Mouse (Mus musculus) kidney, embryonic 15.5 days (tissue): ENCODE results near the gene Inpp5k. TPM values are rescaled to one million over a fixed set of nuclear protein-coding genes. Genes with fewer than 3 reads are reported as not detected.

ENCODE experiments used
- ATAC-seq: fragments of 200-750 bp; cut with Nextera tagmentation; replicated peaks from 2 replicates; pipeline ENCODE4 v1.8.0; 2017; ENCODE audit warnings: moderate TSS enrichment; ENCODE audit not compliant: low FRiP score
- H3K27ac ChIP-seq: fragments of 300-500 bp; sonication (generic); 2 replicates; pipeline ENCODE4 v1.5.1; 2015; ENCODE audit warnings: mild to moderate bottlenecking, inconsistent platforms
- H3K27me3 ChIP-seq: fragments of 300-500 bp; sonication (generic); 2 replicates; pipeline ENCODE4 v1.6.1; 2015; ENCODE audit warnings: inconsistent platforms
- H3K36me3 ChIP-seq: fragments of 300-500 bp; sonication (generic); 2 replicates; pipeline ENCODE4 v1.6.1; 2015; ENCODE audit warnings: inconsistent platforms
- H3K4me1 ChIP-seq: fragments of 300-500 bp; sonication (generic); 2 replicates; pipeline ENCODE4 v1.6.1; 2015; ENCODE audit warnings: inconsistent platforms
- H3K4me2 ChIP-seq: fragments of 300-500 bp; sonication (generic); 2 replicates; pipeline ENCODE4 v1.6.1; 2015; ENCODE audit warnings: moderate library complexity, mild to moderate bottlenecking, inconsistent platforms
- H3K4me3 ChIP-seq: fragments of 300-500 bp; sonication (generic); replicated peaks from 2 replicates; pipeline ENCODE4 v1.5.1; 2015; ENCODE audit warnings: mild to moderate bottlenecking, inconsistent platforms
- H3K9ac ChIP-seq: fragments of 300-500 bp; sonication (generic); 2 replicates; pipeline ENCODE4 v1.6.1; 2015; ENCODE audit warnings: mild to moderate bottlenecking, inconsistent platforms
- H3K9me3 ChIP-seq: fragments of 300-500 bp; sonication (generic); replicated peaks from 2 replicates; pipeline ENCODE4 v1.6.1; 2016; ENCODE audit warnings: inconsistent platforms
- WGBS: fragments of 180-500 bp; shearing (Covaris S2); methylation state at CpG from one replicate; pipeline ENCODE4 v1.1.7; 2015; ENCODE audit warnings: mixed read lengths; 5-methylcytosine and 5-hydroxymethylcytosine counted together
- polyA plus RNA-seq: library from polyadenylated mRNA; unstranded; fragments of >200 nt; fragmentation: Nextera tagmentation; extraction: Ambion mirVana; gene quantifications from 2 replicates; pipeline ENCODE4 v1.2.1, GENCODE M21; 2015

The Inpp5k gene
- polyA plus RNA-seq, 1 experiment from 2014 or later, result 28.7 TPM

DNA sequence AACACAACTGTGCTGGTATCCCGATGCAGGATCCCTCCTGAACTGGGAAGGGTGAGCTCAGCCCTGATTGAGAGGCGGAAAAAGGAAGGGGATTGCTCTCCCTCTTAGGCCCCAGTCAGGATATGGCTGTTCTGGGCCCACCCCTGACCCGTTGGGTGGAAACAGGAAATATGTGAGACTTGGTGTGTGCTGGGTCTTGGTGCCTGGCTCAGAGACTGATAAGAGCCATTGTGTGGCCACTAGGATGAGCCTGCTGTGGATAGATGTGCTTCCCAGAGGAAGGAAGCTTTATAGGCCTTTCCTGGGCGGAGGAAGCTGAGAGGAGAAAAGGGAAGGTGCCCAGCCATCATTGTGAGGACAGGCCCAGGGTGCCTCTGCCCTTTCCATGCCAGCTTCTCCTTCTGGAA, 18.4 kb downstream of the Inpp5k start:
- Histone ChIP-seq H3K27me3 (no peaks in the 10 kb centered on the region), H3K27ac (peak overlapping the region; percentile 81), H3K36me3 (peaks cover 3% of the 10 kb centered on the region; the same call in 1 of the 2 replicates), H3K4me3 (no peak overlapping the region), H3K4me1 (peaks cover 49% of the 10 kb centered on the region), H3K9ac (no peak overlapping the region), H3K9me3 (no peaks in the 10 kb centered on the region), H3K4me2 (no peak overlapping the region)
- WGBS, result 67% methylated on average over 4 of the region's 4 CpGs
- no peak for ATAC-seq

GRCm38 (mm10) chr11:75650311-75650710, 19.5 kb downstream of the Inpp5k start, which contains the start of gene Myo1c:
Gene Myo1c, plus strand, starts transcription at chr11:75650504.
- H3K9ac ChIP-seq, result peak within 1 kb of the TSS; percentile 77
- peak within 1 kb of the TSS; percentile 96 for H3K27ac ChIP-seq
- ATAC-seq, result no peak
- H3K36me3 ChIP-seq, result peaks cover 3% of the 10 kb centered on the region; the same call in 1 of the 2 replicates
- H3K4me1 ChIP-seq, result peaks cover 61% of the 10 kb centered on the region
- peak within 1 kb of the TSS; percentile 72 for H3K4me3 ChIP-seq
- H3K4me2 ChIP-seq, result peak within 1 kb of the TSS; percentile 90
- no peaks in the 10 kb centered on the region for H3K9me3 ChIP-seq
- 59% methylated on average over 7 of the region's 7 CpGs for WGBS
- H3K27me3 ChIP-seq, result no peaks in the 10 kb centered on the region

GRCm38 (mm10) chr11:75650958-75651425, 20.2 kb downstream of the Inpp5k start:
- no peaks in the 10 kb centered on the region for H3K9me3 ChIP-seq
- peak overlapping the region; percentile 90 for H3K4me2 ChIP-seq
- peaks cover 68% of the 10 kb centered on the region for H3K4me1 ChIP-seq
- WGBS, result 40% methylated on average over 13 of the region's 13 CpGs
- H3K9ac ChIP-seq, result peak overlapping the region; percentile 77; the same call in 1 of the 2 replicates
- peak overlapping the region; percentile 72 for H3K4me3 ChIP-seq
- peak overlapping the region; percentile 96 for H3K27ac ChIP-seq
- no peaks in the 10 kb centered on the region for H3K36me3 ChIP-seq
- ATAC-seq, result no peak
- H3K27me3 ChIP-seq, result no peaks in the 10 kb centered on the region

DNA sequence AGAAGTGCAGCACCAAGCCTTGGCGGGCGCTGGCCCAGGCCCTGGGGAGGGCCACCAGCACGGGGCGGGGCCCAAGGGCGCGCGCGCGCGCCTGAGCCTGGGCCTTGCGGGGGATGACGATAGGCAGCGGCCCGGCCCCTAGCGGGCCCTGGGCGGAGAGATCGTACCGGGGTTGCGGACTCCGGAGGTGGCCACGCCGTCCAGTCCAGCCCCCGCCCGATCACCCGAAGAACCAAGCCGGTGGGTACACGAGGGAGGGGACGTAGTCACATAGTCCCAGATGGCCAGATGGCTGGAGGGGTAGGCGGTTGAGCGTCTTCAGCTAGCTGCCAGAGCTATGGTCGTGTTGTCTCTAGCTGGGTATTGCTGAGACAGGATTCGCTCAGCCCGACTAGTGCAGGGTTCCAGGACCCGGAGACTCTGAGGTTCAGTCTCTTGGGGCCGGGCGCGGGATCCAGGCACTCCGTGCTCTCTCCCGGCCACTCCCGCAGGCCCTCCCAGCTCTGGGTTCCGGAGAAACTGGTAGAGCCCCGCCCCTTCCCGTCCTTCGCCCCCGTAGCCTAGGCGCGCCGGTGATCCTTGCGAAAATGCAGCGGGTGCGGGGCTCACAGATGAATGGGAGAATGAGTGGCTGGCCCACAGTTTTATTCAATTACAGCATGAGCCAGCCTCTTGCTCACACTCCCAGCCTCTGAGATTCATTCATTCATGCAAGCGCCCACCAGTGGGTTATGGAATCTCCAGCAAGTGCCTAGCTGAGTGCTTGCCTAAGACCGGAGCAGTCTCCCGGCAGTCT, 20.8 kb downstream of the Inpp5k start:
- Histone ChIP-seq H3K27me3 (no peaks in the 10 kb centered on the region), H3K4me2 (peak overlapping the region; percentile 90), H3K9ac (peak overlapping the region; percentile 77), H3K4me1 (peaks cover 74% of the 10 kb centered on the region), H3K27ac (peak overlapping the region; percentile 96), H3K4me3 (peak overlapping the region; percentile 72), H3K36me3 (no peaks in the 10 kb centered on the region), H3K9me3 (no peaks in the 10 kb centered on the region)
- under 1% methylated on average over 53 of the region's 54 CpGs for WGBS
- peak; percentile 63 for ATAC-seq

- Histone ChIP-seq H3K4me1 (peaks cover 82% of the 10 kb centered on the region), H3K27me3 (no peaks in the 10 kb centered on the region), H3K4me3 (peak overlapping the region; percentile 72), H3K4me2 (peak overlapping the region; percentile 90), H3K9me3 (no peaks in the 10 kb centered on the region), H3K9ac (peak overlapping the region; percentile 77), H3K36me3 (no peaks in the 10 kb centered on the region; the same call in 1 of the 2 replicates), H3K27ac (peak overlapping the region; percentile 96)
- peak; percentile 16; the same call in 1 of the 2 replicates for ATAC-seq
- 23% methylated on average over 20 of the region's 20 CpGs for WGBS
Measured at GRCm38 (mm10) chr11:75652222-75652941, 21.6 kb downstream of the Inpp5k start.

GRCm38 (mm10) chr11:75652942-75653684, 22.3 kb downstream of the Inpp5k start:
- Histone ChIP-seq H3K4me2 (peak overlapping the region; percentile 90), H3K27me3 (no peaks in the 10 kb centered on the region), H3K9ac (peak overlapping the region; percentile 31; the same call in 1 of the 2 replicates), H3K9me3 (no peaks in the 10 kb centered on the region), H3K27ac (peak overlapping the region; percentile 96), H3K36me3 (peaks cover 5% of the 10 kb centered on the region), H3K4me1 (peaks cover 82% of the 10 kb centered on the region), H3K4me3 (peak overlapping the region; percentile 72)
- WGBS, result 28% methylated on average over 14 of the region's 14 CpGs
- no peak for ATAC-seq

DNA sequence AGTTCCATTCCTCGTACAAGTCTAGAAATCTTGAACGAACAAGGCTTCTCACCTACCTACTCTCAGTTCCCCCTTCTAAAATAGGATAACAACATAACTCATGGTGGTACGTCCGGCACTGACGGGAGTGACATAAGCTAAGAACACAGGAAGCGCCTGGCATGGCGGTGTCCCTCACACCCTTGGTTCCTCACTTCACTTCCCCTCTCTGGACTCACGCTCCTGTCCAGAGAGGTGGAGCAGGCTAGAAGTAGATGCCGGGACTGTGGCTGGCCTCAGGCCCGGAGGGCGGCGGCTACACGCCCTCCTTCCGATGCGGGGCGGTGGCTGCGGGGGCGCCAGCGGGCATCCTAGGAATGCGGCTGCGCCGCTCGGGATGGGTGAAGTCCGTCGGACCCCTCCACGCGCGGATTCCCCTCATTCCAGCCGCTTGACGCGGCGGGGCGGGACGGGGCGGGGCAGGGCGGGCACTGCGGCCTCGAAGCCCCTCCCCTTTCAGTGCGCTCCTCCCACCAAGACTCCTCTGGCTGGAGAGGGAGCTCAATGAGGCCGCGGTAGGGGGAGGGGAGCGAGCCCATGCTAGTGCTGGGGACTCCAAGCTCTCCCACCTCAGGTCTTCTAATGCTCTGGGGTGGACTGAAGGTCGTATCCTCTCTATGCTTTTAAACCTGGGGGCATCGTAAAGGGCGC, 23.1 kb downstream of the Inpp5k start:
- WGBS, result under 1% methylated on average over 42 of the region's 45 CpGs
- no peaks in the 10 kb centered on the region for H3K9me3 ChIP-seq
- H3K27ac ChIP-seq, result peak overlapping the region; percentile 96
- peak overlapping the region; percentile 72 for H3K4me3 ChIP-seq
- H3K4me2 ChIP-seq, result peak overlapping the region; percentile 90
- peak; percentile 65 for ATAC-seq
- H3K4me1 ChIP-seq, result peaks cover 82% of the 10 kb centered on the region
- peak overlapping the region; percentile 31; the same call in 1 of the 2 replicates for H3K9ac ChIP-seq
- H3K36me3 ChIP-seq, result peaks cover 13% of the 10 kb centered on the region
- H3K27me3 ChIP-seq, result no peaks in the 10 kb centered on the region

DNA sequence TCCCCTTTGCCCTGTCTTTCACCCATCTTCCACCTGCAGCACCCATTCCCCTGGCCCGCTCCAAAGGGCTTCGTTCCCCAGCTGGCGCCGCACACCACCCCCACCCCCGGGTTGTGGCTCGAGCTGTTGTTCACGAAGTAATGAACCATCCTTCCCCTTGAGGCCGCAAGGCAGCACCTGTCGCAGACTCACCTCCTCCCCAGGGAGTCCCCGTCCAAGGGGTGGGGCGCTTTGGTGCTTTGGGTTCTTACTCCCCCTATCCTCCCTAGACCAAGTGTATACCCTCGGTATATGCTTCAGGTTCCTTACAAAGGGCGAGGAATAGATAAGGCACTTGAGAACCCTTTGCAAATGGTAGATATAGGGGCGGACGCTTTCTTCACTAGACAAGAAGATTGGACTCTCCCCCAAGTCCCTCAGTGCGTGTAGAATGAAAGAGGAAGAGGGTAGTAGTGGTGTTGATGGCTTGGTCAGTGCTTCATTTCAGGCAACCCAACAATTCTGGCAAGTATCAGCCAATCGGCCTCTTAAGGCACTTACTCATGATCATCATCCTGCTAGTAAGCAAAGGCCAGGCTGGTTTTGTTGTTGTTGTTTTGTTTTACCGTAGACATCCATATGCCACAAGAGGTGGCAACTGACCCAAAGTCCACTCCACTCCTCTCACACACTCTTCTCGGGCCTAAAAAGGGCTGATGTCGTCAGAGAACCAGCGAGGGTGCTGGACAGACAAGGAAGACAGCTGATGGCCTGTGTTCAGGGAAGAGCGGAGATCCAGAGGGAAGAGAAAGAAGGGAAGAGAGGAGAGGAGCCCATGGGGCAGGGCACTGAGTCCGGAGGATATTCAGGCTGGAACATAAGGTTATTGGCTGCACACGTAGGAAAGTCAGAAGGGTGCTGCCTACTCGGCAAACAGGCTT, 23.9 kb downstream of the Inpp5k start:
- peak overlapping the region; percentile 90 for H3K4me2 ChIP-seq
- H3K9me3 ChIP-seq, result no peaks in the 10 kb centered on the region
- 0 out of 2 replicates have a peak overlapping the region, but pooled peaks have one; percentile 22 for H3K9ac ChIP-seq
- peak overlapping the region; percentile 96 for H3K27ac ChIP-seq
- H3K27me3 ChIP-seq, result no peaks in the 10 kb centered on the region
- H3K36me3 ChIP-seq, result peaks cover 21% of the 10 kb centered on the region
- H3K4me1 ChIP-seq, result peaks cover 75% of the 10 kb centered on the region
- H3K4me3 ChIP-seq, result peak overlapping the region; percentile 72
- WGBS, result 48% methylated on average over 25 of the region's 25 CpGs
- no peak for ATAC-seq

- Histone ChIP-seq H3K4me3 (peak overlapping the region; percentile 72), H3K27ac (peak overlapping the region; percentile 96), H3K4me1 (peaks cover 65% of the 10 kb centered on the region), H3K36me3 (peaks cover 32% of the 10 kb centered on the region), H3K9ac (peak overlapping the region; percentile 62), H3K27me3 (no peaks in the 10 kb centered on the region), H3K4me2 (peak overlapping the region; percentile 90), H3K9me3 (no peaks in the 10 kb centered on the region)
- ATAC-seq, result peak; percentile 44
- WGBS, result under 1% methylated on average over 76 of the region's 78 CpGs
Measured at GRCm38 (mm10) chr11:75655621-75656545, 25.1 kb downstream of the Inpp5k start.
